Mouse (Mus musculus): ENCODE results near the gene Ldlrad3.

Ldlrad3 gene

GRCm38 (mm10) chr2:102064826-102065441 lies 121.3 kb downstream of the Ldlrad3 start:
- DNase-seq: no peak

GRCm38 (mm10) chr2:102063906-102064505 lies 122.2 kb downstream of the Ldlrad3 start:
- no peak for DNase-seq

- no peak for DNase-seq
Measured at GRCm38 (mm10) chr2:102062861-102063468, 123.2 kb downstream of the Ldlrad3 start.

GRCm38 (mm10) chr2:102061921-102062320 lies 124.3 kb downstream of the Ldlrad3 start:
- DNase-seq: no peak

GRCm38 (mm10) chr2:102057746-102058145 lies 128.4 kb downstream of the Ldlrad3 start:
- no peak for DNase-seq

- DNase-seq: no peak
Measured at GRCm38 (mm10) chr2:102057029-102057685, 129.0 kb downstream of the Ldlrad3 start.

- DNase-seq: no peak
Measured at GRCm38 (mm10) chr2:102056144-102056543, 130.0 kb downstream of the Ldlrad3 start.

GRCm38 (mm10) chr2:102052951-102053660 lies 133.1 kb downstream of the Ldlrad3 start:
- DNase-seq: peak; percentile 46

GRCm38 (mm10) chr2:102052353-102052752 lies 133.8 kb downstream of the Ldlrad3 start:
- no peak for DNase-seq

- DNase-seq: no peak
Measured at GRCm38 (mm10) chr2:102049866-102050550, 136.2 kb downstream of the Ldlrad3 start.

GRCm38 (mm10) chr2:102048296-102049175 lies 137.6 kb downstream of the Ldlrad3 start:
- DNase-seq: no peak

- no peak for DNase-seq
Measured at GRCm38 (mm10) chr2:102046481-102046880, 139.7 kb downstream of the Ldlrad3 start.

GRCm38 (mm10) chr2:102040456-102040855 lies 145.7 kb downstream of the Ldlrad3 start:
- no peak for DNase-seq

- DNase-seq: no peak
Measured at GRCm38 (mm10) chr2:102040011-102040410, 146.2 kb downstream of the Ldlrad3 start.

GRCm38 (mm10) chr2:102038895-102039667 lies 147.1 kb downstream of the Ldlrad3 start:
- DNase-seq: no peak

- peak; percentile 58 for DNase-seq
Measured at GRCm38 (mm10) chr2:102038229-102038894, 147.8 kb downstream of the Ldlrad3 start.

GRCm38 (mm10) chr2:102036665-102037511 lies 149.3 kb downstream of the Ldlrad3 start:
- no peak for DNase-seq

GRCm38 (mm10) chr2:102034513-102034879 lies 151.7 kb downstream of the Ldlrad3 start:
- DNase-seq: no peak
